Mouse (Mus musculus) gastrocnemius, adult 8-10 months (tissue): ENCODE measurements around the gene Camkk1. TPM values are rescaled to one million over a fixed set of nuclear protein-coding genes. Genes with fewer than 3 reads are reported as not detected.

Experiments
- DNase-seq, 2 experiments: peaks; one replicate each; pipeline ENCODE4 v3.0.0; 2022; ENCODE audit warnings: low spot score in 2 of 2
- total RNA-seq, 4 experiments: library from RNA; stranded (reverse); gene quantifications; 2 replicates each; pipeline ENCODE4 v1.2.4; 2022

Gene Camkk1
- total RNA-seq: under 1 TPM; 0.22 to 0.32 (median 0.28) TPM

- DNase-seq: peak; percentile 86 to 87
Measured at GRCm38 (mm10) chr11:73018471-73019146, at the start of gene Camkk1. TSS of gene Camkk1 (plus strand) at chr11:73019008.

GRCm38 (mm10) chr11:72974995-72975503 lies 43.8 kb upstream of the Camkk1 start:
- no peak for DNase-seq

GRCm38 (mm10) chr11:72982516-72982915 lies 36.3 kb upstream of the Camkk1 start:
- no peak for DNase-seq

GRCm38 (mm10) chr11:72983283-72983682 lies 35.5 kb upstream of the Camkk1 start:
- DNase-seq: no peak

- DNase-seq: no peak
Measured at GRCm38 (mm10) chr11:72986745-72987144, 32.1 kb upstream of the Camkk1 start.

GRCm38 (mm10) chr11:72987234-72987633 lies 31.6 kb upstream of the Camkk1 start:
- no peak for DNase-seq

GRCm38 (mm10) chr11:72987807-72988206 lies 31.0 kb upstream of the Camkk1 start:
- DNase-seq: no peak

GRCm38 (mm10) chr11:72989044-72989443 lies 29.8 kb upstream of the Camkk1 start:
- no peak for DNase-seq

GRCm38 (mm10) chr11:72990688-72991087 lies 28.1 kb upstream of the Camkk1 start:
- no peak for DNase-seq

GRCm38 (mm10) chr11:72991961-72992360 lies 26.8 kb upstream of the Camkk1 start:
- no peak for DNase-seq

GRCm38 (mm10) chr11:72996346-72996745 lies 22.5 kb upstream of the Camkk1 start:
- no peak for DNase-seq

GRCm38 (mm10) chr11:72996781-72997180 lies 22.0 kb upstream of the Camkk1 start:
- no peak for DNase-seq

- no peak for DNase-seq
Measured at GRCm38 (mm10) chr11:72997529-72998326, 21.1 kb upstream of the Camkk1 start.

- no peak for DNase-seq
Measured at GRCm38 (mm10) chr11:72998771-72999170, 20.0 kb upstream of the Camkk1 start, which contains the start of gene P2rx1. TSS of gene P2rx1 (plus strand) at chr11:72999103.

GRCm38 (mm10) chr11:73001029-73001428 lies 17.8 kb upstream of the Camkk1 start:
- DNase-seq: peak; percentile 22 to 35

GRCm38 (mm10) chr11:73006377-73006776 lies 12.4 kb upstream of the Camkk1 start:
- peak; percentile 21 to 52 for DNase-seq

GRCm38 (mm10) chr11:73007113-73007512 lies 11.7 kb upstream of the Camkk1 start:
- no peak for DNase-seq

GRCm38 (mm10) chr11:73007698-73008481 lies 10.9 kb upstream of the Camkk1 start:
- DNase-seq: peak in 1 of 2 experiments; percentile 24

- DNase-seq: no peak
Measured at GRCm38 (mm10) chr11:73008826-73009225, 10.0 kb upstream of the Camkk1 start.

GRCm38 (mm10) chr11:73009531-73010274 lies 9.1 kb upstream of the Camkk1 start:
- no peak for DNase-seq

- no peak for DNase-seq
Measured at GRCm38 (mm10) chr11:73013981-73014380, 4.8 kb upstream of the Camkk1 start.
